Mouse (Mus musculus): Measurements from ENCODE around the gene Btbd19. TPM values are rescaled to one million over a fixed set of nuclear protein-coding genes. Genes with fewer than 3 reads are reported as not detected.

The Btbd19 gene
- polyA plus RNA-seq, 1 experiment from 2014 or later = 3.2 TPM

Small RNA genes lying within 50 kb of the gene (microRNA-seq; reads per million reads assigned to microRNA genes)
- gene Gm22398 = not detected

Other genes with a start within 250 kb of the Btbd19 start
- gene Zswim5, start 248.3 kb downstream of the Btbd19 start, polyA plus RNA-seq (2015; fragmentation: Nextera tagmentation; extraction: Ambion mirVana) = 0.02 and 0.05 TPM in 2 replicates
- gene Urod, start 131.3 kb downstream of the Btbd19 start, polyA plus RNA-seq (2015; fragmentation: Nextera tagmentation; extraction: Ambion mirVana) = 579 and 584 TPM in 2 replicates
- 8.1 and 8.3 TPM in 2 replicates for gene Hectd3, start 130.4 kb downstream of the Btbd19 start, polyA plus RNA-seq (2015; fragmentation: Nextera tagmentation; extraction: Ambion mirVana)
- 22.9 and 23.3 TPM in 2 replicates for gene Eif2b3, start 106.3 kb downstream of the Btbd19 start, polyA plus RNA-seq (2015; fragmentation: Nextera tagmentation; extraction: Ambion mirVana)
- 0.56 and 0.66 TPM in 2 replicates for gene Ptch2, start 29.6 kb downstream of the Btbd19 start, polyA plus RNA-seq (2015; fragmentation: Nextera tagmentation; extraction: Ambion mirVana)
- gene Tctex1d4, start 1.1 kb upstream of the Btbd19 start, polyA plus RNA-seq (2015; fragmentation: Nextera tagmentation; extraction: Ambion mirVana) = 0.12 TPM in 1 of 2 replicates, not detected in the other
- 2.5 and 3.2 TPM in 2 replicates for gene Plk3, start 8.2 kb upstream of the Btbd19 start, polyA plus RNA-seq (2015; fragmentation: Nextera tagmentation; extraction: Ambion mirVana)
- gene Rps8, start 30.5 kb upstream of the Btbd19 start, polyA plus RNA-seq (2015; fragmentation: Nextera tagmentation; extraction: Ambion mirVana) = 536 and 611 TPM in 2 replicates
- 27.5 and 29.8 TPM in 2 replicates for gene Kif2c, start 56.9 kb upstream of the Btbd19 start, polyA plus RNA-seq (2015; fragmentation: Nextera tagmentation; extraction: Ambion mirVana)
- 6.7 and 9.9 TPM in 2 replicates for gene Tmem53, start 126.2 kb upstream of the Btbd19 start, polyA plus RNA-seq (2015; fragmentation: Nextera tagmentation; extraction: Ambion mirVana)
- 0.12 TPM in 1 of 2 replicates, not detected in the other for gene Armh1, start 126.4 kb upstream of the Btbd19 start, polyA plus RNA-seq (2015; fragmentation: Nextera tagmentation; extraction: Ambion mirVana)